ENCODE assay signal across 8 mouse cellular contexts in the genomic region with DNA sequence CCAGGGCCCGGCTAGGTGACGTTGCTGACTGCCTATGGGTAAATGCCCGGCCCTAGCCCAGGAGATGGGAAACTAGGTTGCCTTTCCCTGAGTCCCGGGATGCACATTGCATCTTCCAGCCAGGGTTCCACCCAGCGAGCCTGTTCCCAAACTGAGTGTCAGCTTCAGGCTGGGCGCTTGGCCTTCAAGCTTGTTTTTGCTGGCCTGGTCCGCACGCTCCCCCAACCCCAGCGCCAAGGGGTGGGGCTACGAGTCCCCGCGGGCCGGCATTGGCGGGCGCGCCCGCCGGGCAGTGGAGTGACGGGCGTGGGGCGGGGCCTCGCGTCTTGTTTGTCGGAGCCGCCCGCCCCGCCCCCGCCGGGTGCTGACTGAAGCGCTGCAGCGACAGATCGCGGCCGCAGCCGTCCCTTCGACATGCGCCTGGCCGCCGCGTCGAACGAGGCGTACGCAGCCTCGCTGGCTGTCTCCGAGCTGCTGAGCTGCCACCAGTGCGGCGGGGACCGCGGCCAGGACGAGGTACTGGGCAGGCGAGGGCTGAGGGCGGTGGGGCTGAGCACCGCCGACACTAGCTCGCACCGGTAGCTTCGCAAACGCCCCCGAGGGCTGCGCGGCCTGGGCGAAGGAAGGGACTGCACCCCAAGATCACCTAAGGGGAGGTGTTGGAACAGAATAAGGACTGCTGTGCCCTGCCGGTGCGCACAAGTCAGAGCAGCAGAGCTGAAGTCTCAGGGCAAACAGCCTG.
DNase-seq lines count a peak whose midpoint lies in the region; ATAC-seq and TF ChIP-seq lines count a peak whose summit lies in the region.

No protein-coding gene starts in this region.

- whole genome bisulfite sequencing in hindbrain, embryonic 12.5 days: under 1% methylated on average over 63 of the region's 65 CpGs

- H3K36me3 ChIP-seq in hindbrain, embryonic 12.5 days: no peaks in the 10 kb centered on the region

- CTCF ChIA-PET in Patski (lab: Charles Lee): interaction anchor here (0.6 to 2.4 kb wide), 5 partner anchors 13 to 74 kb away, joined by 3 to 8 read pairs (median 4); no protein-coding TSS in a partner anchor

- no peaks in the 10 kb centered on the region for H3K9me3 ChIP-seq in hindbrain, embryonic 12.5 days (replicated peaks)

- peak overlapping the region; percentile 83 for H3K4me2 ChIP-seq in hindbrain, embryonic 12.5 days (replicated peaks)

- H3K27ac ChIP-seq in hindbrain, embryonic 12.5 days: peak overlapping the region; percentile 94

- peak; percentile 48 for DNase-seq in Patski (ENCODE audit: low read depth, low spot score)
- DNase-seq in cerebellum, postnatal 10 days: peak; percentile 100
- DNase-seq in frontal cortex, postnatal 10 days (ENCODE audit: low spot score in 2 of 2): peak; percentile 88 to 91
- DNase-seq in layer of hippocampus, postnatal 14 days (ENCODE audit: low spot score in 2 of 2): peak; percentile 86 to 94
- peak; percentile 98 for DNase-seq in lung, postnatal 10 days
- DNase-seq in ovary, postnatal 14 days (ENCODE audit: low spot score): peak; percentile 88
- peak; percentile 84 to 94 for DNase-seq in thymus, postnatal 10 days (ENCODE audit: low spot score in 2 of 2)

- peak overlapping the region; percentile 68 for H3K4me3 ChIP-seq in hindbrain, embryonic 12.5 days

- POLR2A ChIA-PET in Patski (lab: Charles Lee): no interaction called here

- H3K9ac ChIP-seq in hindbrain, embryonic 12.5 days: peak overlapping the region; percentile 81

- H3K27me3 ChIP-seq in Patski: no peaks in the 10 kb centered on the region
- no peaks in the 10 kb centered on the region for H3K27me3 ChIP-seq in hindbrain, embryonic 12.5 days

- peak; percentile 97 for ATAC-seq in Patski
- ATAC-seq in hindbrain, embryonic 12.5 days (ENCODE audit: low FRiP score): peak; percentile 98

- in situ Hi-C loops in Patski (cut with MboI; ENCODE audit: low pct_unique_long_range_greater_than_20kb): no loop called here

- H3K4me1 ChIP-seq in hindbrain, embryonic 12.5 days: peaks cover 12% of the 10 kb centered on the region

- TF ChIP-seq CTCF in Patski (IDR thresholded peaks at IDR 0.05): no peak

Comparison
In these comparisons a context has a peak if more than half of its experiments do, and no peak if none do; other contexts are left out.
1. Peak in every context shown above with its lines: DNase-seq, ATAC-seq, H3K4me3 ChIP-seq and H3K27ac ChIP-seq.
2. DNase-seq: peak in every context shown above with its lines; median percentile 100 in cerebellum, postnatal 10 days; 98 in lung, postnatal 10 days; 90 in layer of hippocampus, postnatal 14 days; 90 in frontal cortex, postnatal 10 days; 89 in thymus, postnatal 10 days; 88 in ovary, postnatal 14 days; 48 in Patski.